Mouse (Mus musculus): ENCODE data around the gene Ahdc1. TPM values are rescaled to one million over a fixed set of nuclear protein-coding genes. Genes with fewer than 3 reads are reported as not detected.
"Not testable (repeated sequence)": the region's sequence is repeated elsewhere in the genome, so short reads cannot be mapped to it uniquely, and the experiment has no call there.

Ahdc1 gene
- polyA plus RNA-seq, 1 experiment from 2014 or later = 9.0 TPM

DNA sequence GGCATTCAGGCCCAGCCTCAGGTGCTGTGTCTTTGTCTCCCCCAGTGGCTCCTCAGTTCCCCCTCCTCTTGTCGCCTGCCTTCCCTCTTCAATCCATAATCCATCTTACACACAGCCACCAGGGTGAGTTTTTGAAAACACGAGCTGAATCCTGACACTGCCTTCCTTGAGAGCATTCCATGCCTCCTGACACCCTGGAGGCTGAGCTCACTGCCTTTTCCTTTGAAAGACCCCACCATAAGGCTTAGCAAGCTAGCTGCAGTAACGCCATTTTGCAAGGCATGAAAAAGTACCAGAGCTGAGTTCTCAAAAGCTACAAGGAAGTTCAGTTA is 84.6 kb downstream of the Ahdc1 start:
- not testable (repeated sequence) for H3K9me3 ChIP-seq; H3K36me3 ChIP-seq; DNase-seq (ENCODE audit: low spot score)
- peaks cover 47% of the 10 kb centered on the region for H3K4me1 ChIP-seq (replicated peaks)
- H3K27me3 ChIP-seq (ENCODE audit: insufficient read depth, poor library complexity, severe bottlenecking) = peaks cover 47% of the 10 kb centered on the region
- WGBS = 16% methylated on average over 3 of the region's 3 CpGs
- H3K4me3 ChIP-seq = peak overlapping the region; percentile 39
- H3K27ac ChIP-seq = peak overlapping the region; percentile 89

DNA sequence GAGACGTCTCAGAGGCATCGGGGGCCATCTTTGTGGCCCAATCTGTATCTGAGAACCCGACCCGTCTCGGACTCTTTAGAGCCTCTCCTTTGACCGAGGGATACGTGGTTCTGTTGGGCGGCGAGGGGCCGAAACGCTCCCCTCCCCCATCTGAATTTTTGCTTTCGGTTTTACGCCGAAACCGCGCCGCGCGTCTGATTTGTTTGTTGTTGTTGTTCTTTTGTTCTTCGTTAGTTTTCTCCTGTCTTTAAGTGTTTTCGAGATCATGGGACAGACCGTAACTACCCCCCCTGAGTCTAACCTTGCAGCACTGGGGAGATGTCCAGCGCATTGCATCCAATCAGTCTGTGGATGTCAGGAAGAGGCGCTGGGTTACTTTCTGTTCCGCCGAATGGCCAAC is 85.6 kb downstream of the Ahdc1 start:
- H3K36me3 ChIP-seq; DNase-seq (ENCODE audit: low spot score); H3K27ac ChIP-seq; H3K9me3 ChIP-seq: not testable (repeated sequence)
- peaks cover 39% of the 10 kb centered on the region for H3K4me1 ChIP-seq (replicated peaks)
- H3K4me3 ChIP-seq = peak overlapping the region; percentile 42
- 0% methylated on average over 17 of the region's 26 CpGs for WGBS
- peaks cover 38% of the 10 kb centered on the region for H3K27me3 ChIP-seq (ENCODE audit: insufficient read depth, poor library complexity, severe bottlenecking)

DNA sequence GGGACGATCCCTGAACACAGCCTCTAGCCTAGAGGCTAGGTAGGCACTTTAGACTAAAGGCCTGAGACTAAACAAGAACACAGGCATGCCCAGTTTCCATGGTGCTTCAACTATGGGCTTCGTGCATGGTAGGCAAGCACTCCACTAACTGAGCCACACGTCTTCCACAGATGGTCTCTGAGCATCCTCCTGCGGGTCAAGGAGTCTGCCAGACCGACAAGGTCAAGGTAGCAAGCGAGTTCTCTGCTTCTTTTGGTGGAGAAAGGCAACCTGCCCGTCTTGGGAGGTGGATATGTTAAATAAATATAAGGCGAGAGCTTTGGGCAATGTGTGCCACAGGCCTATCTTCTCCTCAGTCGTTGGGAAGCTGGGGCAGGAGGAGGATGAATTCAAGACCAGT is 90.7 kb downstream of the Ahdc1 start:
- Histone ChIP-seq H3K4me3 (no peak overlapping the region), H3K4me1 (replicated peaks) (peaks cover 14% of the 10 kb centered on the region), H3K9me3 (no peaks in the 10 kb centered on the region), H3K27me3 (ENCODE audit: insufficient read depth, poor library complexity, severe bottlenecking) (peaks cover 3% of the 10 kb centered on the region; the same call in 1 of the 2 replicates), H3K36me3 (no peaks in the 10 kb centered on the region), H3K27ac (no peak overlapping the region)
- 83% methylated on average over 9 of the region's 9 CpGs for WGBS
- DNase-seq (ENCODE audit: low spot score) = no peak

DNA sequence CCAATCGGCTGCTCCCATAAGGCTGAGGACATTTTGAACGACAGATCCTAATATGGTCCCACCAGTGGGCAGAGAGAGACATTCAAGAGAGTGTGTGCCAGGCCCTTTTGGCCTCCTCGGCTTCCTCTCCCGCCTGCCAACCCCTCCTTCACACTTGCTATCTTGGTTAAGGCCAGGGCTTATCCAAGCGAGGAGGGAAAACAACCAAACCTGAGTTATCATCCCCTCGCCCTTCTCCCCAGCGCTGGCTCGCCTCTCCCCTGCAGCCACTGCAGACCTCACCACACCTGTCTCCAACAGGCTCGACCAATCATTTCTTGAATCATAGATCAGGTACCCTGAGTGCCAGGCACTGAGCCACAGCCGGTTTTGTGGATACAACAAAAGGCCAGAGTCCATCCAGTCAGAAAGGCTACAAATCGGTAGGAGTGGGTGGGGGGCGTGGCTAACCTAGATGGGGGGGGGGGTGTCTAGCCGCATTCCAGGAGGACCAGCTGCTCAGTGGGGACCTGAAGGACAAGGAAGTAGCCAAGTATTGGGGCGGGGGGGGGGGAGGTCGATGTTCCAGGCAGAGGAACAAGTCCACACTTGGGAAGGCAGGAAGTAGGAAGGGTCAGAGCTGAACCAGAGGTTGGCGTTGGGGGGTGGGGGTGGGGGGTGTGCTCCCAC is 92.6 kb downstream of the Ahdc1 start:
- Histone ChIP-seq H3K9me3 (no peaks in the 10 kb centered on the region), H3K27ac (peak overlapping the region; percentile 72), H3K4me1 (replicated peaks) (peaks cover 26% of the 10 kb centered on the region), H3K36me3 (no peaks in the 10 kb centered on the region), H3K4me3 (peak overlapping the region; percentile 6; the same call in 1 of the 2 replicates), H3K27me3 (ENCODE audit: insufficient read depth, poor library complexity, severe bottlenecking) (peaks cover 3% of the 10 kb centered on the region; the same call in 1 of the 2 replicates)
- WGBS = 28% methylated on average over 16 of the region's 16 CpGs
- DNase-seq (ENCODE audit: low spot score) = no peak

DNA sequence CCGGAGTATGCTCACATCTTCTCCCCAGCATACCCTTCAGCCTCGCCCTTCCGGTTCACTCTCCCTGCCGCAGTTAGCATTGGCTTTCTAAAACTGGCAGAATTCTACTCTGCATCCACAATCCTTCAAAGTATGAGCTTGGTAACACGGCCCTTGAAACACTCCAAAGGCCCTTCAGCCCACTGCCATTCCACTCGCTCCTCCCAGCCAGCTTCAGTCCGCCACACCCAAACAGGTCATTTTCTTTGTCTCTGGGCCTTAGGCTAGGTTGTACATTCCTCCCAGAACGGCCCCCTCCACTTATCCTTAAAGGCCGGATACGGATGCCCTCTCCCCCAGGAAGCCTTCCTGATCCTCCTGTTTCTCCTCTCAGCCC is 93.1 kb downstream of the Ahdc1 start:
- Histone ChIP-seq H3K4me3 (0 out of 2 replicates have a peak overlapping the region, but pooled peaks have one; percentile 6), H3K36me3 (no peaks in the 10 kb centered on the region), H3K27me3 (ENCODE audit: insufficient read depth, poor library complexity, severe bottlenecking) (peaks cover 3% of the 10 kb centered on the region; the same call in 1 of the 2 replicates), H3K27ac (peak overlapping the region; percentile 72), H3K4me1 (replicated peaks) (peaks cover 31% of the 10 kb centered on the region), H3K9me3 (no peaks in the 10 kb centered on the region)
- DNase-seq (ENCODE audit: low spot score) = no peak
- 30% methylated on average over 10 of the region's 10 CpGs for WGBS

DNA sequence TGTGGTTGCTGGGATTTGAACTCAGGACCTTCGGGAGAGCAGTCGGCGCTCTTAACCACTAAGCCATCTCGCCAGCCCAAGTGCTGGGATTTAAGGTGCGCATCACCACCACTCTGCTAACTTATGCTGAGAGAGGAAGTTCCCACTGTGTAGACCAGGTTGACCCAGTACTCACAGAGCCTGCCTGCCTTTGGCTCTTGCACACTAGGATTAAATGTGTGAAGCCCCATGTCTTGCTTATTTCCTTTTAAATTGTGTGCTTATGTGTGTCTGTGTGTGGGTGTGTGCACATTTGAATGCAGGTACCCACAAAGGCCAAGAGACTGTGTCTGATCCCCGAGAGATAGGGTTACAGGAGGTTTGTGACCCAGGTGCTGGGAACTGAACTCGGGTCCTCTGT is 95.6 kb downstream of the Ahdc1 start:
- H3K4me1 ChIP-seq (replicated peaks) = peaks cover 33% of the 10 kb centered on the region
- 94% methylated on average over 7 of the region's 7 CpGs for WGBS

DNA sequence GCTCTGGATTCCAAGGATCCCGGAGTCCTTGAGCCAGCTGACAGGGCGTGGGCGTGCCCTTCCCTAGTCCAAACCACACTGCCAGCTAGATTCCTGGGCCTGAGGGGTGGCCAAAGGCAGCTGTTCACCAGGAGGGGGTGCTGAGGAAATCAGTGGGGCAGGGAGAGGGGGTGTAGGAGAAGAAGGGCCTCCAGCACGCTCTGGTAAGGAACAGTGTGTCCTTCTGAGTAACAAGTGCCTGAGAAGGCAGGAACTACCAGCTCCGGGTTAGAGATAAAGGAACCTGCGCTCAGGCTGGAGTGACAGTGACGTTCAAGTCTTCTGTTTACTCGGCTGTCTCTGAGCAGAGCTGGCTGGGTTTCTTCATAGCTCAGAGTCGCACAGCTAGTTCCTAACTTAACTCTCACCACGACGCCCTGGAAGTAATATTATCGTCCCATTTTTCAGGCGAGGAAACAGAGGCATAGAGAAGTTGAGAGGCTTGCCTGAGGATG is 96.8 kb downstream of the Ahdc1 start:
- Histone ChIP-seq H3K9me3 (no peaks in the 10 kb centered on the region), H3K4me3 (no peak overlapping the region), H3K27me3 (ENCODE audit: insufficient read depth, poor library complexity, severe bottlenecking) (no peaks in the 10 kb centered on the region), H3K27ac (peak overlapping the region; percentile 71), H3K4me1 (replicated peaks) (peaks cover 33% of the 10 kb centered on the region), H3K36me3 (no peaks in the 10 kb centered on the region)
- 54% methylated on average over 13 of the region's 13 CpGs for WGBS
- no peak for DNase-seq (ENCODE audit: low spot score)

More for the DNA sequence above, 95.6 kb downstream of the Ahdc1 start:
- Histone ChIP-seq H3K9me3 (no peaks in the 10 kb centered on the region), H3K27me3 (ENCODE audit: insufficient read depth, poor library complexity, severe bottlenecking) (peaks cover 3% of the 10 kb centered on the region; the same call in 1 of the 2 replicates), H3K4me3 (no peak overlapping the region), H3K27ac (no peak overlapping the region), H3K36me3 (no peaks in the 10 kb centered on the region)
- no peak for DNase-seq (ENCODE audit: low spot score)

DNA sequence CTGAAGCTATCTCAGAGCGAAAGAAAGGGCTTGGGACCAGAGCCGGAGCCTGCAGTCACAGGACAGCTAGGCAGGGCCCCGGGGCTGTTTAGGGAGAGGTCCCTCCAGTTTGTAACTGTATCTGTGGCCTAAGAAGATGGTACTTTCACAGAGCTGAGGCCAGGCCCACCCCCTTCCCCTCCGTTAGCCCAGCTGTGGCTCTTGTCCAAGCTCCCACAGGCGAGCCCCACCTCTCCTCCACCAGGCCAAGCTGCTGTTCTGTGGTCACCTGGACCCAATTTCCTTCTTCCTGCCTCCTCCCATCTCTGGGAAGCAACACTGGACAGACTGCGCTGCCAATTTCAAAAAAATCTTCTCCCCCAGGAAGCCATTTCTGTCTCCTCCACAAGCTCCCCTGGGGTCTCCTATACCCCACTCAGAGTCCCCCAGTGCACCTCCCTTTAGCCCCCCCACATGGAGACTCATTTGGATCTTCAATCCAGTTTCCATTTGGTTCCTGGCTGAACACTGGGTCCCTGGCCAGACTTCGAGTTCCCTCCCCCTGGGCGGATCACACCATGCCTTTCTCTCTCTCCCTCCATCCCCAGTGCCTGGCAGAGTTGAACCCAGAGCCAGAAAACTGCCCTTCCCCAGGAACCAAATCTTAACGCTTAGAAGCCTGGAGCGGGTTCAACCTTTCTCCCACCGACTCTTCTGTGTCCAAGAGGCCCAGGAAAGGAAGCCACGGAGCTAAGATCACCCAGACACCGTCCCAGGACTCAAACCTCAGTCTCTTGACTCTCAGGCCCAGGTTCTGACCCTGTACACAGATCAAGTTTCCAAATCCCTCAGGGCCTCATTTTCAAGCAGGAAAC is 97.6 kb downstream of the Ahdc1 start:
- peak overlapping the region; percentile 71 for H3K27ac ChIP-seq
- no peak overlapping the region for H3K4me3 ChIP-seq
- 66% methylated on average over 13 of the region's 13 CpGs for WGBS

DNA sequence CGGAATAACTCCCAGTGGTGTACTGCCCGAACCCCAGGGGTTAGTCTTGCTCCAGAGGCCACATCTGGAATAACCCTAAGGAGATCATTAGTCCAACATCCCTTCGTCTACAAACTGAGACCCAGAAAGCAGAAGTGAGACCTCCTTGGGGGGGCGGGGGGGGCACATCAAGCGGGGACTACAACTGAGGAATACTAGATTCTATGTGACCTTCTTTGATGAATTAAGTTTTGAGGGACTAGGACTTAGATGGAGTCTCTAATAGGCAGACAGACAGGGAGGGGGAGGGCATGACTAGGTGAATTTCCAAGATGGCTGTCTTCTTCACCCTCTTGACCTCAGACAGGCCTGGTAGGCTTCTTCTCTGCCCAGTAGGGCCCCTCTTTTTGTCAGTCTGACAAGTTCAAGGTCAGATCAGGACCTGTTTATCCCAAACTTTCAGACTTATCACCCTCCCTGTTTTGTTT is 98.3 kb downstream of the Ahdc1 start:
- Histone ChIP-seq H3K4me3 (no peak overlapping the region), H3K36me3 (no peaks in the 10 kb centered on the region), H3K4me1 (replicated peaks) (peaks cover 26% of the 10 kb centered on the region), H3K9me3 (no peaks in the 10 kb centered on the region), H3K27ac (0 out of 2 replicates have a peak overlapping the region, but pooled peaks have one; percentile 14), H3K27me3 (ENCODE audit: insufficient read depth, poor library complexity, severe bottlenecking) (no peaks in the 10 kb centered on the region)
- DNase-seq (ENCODE audit: low spot score) = no peak
- 69% methylated on average over 5 of the region's 5 CpGs for WGBS

More for the DNA sequence above, 97.6 kb downstream of the Ahdc1 start:
- Histone ChIP-seq H3K9me3 (no peaks in the 10 kb centered on the region), H3K4me1 (replicated peaks) (peaks cover 32% of the 10 kb centered on the region), H3K27me3 (ENCODE audit: insufficient read depth, poor library complexity, severe bottlenecking) (no peaks in the 10 kb centered on the region), H3K36me3 (no peaks in the 10 kb centered on the region)
- peak; percentile 23 for DNase-seq (ENCODE audit: low spot score)

DNA sequence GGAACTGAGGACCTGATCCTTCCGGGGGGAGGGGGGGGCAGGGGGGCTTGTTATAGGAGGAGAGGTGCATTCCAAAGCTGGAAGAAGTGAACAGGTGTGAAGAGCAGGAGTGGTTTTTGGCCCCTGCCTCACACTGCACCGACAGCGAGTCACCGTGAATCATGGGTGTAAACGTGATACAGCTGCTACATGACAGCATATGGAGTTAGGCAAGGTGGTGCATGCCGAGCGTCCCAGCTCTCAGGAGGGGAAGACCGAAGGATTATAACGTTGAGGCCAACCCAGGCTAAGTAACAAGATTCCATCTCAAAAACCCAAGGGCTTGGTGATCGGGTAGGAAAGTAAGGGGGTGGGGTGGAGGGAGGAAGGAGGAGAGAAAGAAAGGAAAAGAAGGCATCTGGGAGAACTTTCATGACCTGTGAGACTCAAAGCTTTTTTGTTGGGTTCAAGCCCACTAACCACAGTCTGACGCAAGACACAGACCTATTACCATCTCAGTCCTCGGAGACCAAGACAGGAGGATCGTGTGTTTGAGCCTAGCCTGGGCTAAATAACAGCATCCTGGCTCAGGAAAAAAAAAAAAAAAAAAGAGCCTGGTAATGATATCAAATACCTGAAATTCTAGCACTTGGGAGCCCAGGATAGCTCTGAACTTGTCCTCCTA is 101.2 kb downstream of the Ahdc1 start:
- 70% methylated on average over 13 of the region's 13 CpGs for WGBS
- peaks cover 45% of the 10 kb centered on the region for H3K4me1 ChIP-seq (replicated peaks)
- no peaks in the 10 kb centered on the region for H3K27me3 ChIP-seq (ENCODE audit: insufficient read depth, poor library complexity, severe bottlenecking)
- H3K4me3 ChIP-seq = no peak overlapping the region
- no peak overlapping the region for H3K27ac ChIP-seq
- no peaks in the 10 kb centered on the region for H3K9me3 ChIP-seq
- DNase-seq (ENCODE audit: low spot score) = no peak
- no peaks in the 10 kb centered on the region for H3K36me3 ChIP-seq

DNA sequence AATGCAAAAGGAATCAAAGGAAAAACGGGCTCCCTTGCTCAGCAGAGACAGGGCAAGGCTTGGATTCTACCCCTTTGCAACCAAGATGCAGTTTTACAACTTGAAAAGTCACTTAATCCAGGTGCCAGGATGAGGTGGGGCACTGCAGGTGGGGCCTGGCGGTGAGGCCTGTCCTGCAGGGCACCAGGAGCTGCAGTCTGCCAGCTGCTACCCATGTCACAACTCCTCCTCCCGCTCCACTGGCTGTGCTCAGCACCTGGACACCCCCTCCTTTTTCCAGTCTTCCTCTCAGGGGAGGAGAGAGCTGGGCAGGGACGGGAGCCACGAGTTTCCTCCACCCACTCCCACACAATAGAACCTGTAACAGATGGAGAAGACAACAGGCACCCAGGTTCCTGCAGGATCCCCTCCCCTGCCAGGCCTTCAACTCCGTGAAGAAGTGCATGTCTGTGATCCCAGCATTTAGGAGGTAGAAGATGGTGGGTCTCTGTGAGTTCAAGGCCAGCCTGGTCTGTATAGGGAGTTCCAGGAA is 102.4 kb downstream of the Ahdc1 start:
- WGBS = 66% methylated on average over 6 of the region's 6 CpGs
- no peak for DNase-seq (ENCODE audit: low spot score)
- H3K4me3 ChIP-seq = no peak overlapping the region
- H3K27me3 ChIP-seq (ENCODE audit: insufficient read depth, poor library complexity, severe bottlenecking) = no peaks in the 10 kb centered on the region
- H3K4me1 ChIP-seq (replicated peaks) = peaks cover 44% of the 10 kb centered on the region
- no peaks in the 10 kb centered on the region for H3K9me3 ChIP-seq
- H3K36me3 ChIP-seq = no peaks in the 10 kb centered on the region
- peak overlapping the region; percentile 45; the same call in 1 of the 2 replicates for H3K27ac ChIP-seq

DNA sequence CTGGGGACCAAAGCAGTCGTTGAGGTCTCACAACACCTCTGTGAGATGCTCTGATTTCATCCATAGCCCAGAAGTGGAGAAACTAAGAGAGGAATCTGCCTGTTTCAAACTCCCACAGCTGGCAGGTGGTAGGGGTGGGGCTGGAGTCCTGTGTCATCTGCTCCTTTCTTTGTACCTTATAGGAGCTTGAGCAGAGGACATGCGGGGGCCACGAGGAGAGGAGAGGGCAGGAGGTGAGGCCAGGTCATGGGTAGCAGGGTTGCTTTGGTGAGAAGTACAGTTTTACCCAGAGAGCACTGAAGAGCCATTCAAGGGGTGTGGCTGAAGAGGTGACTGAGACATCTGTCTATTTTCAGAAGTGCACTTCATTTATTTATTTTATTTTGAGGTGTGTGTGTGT is 103.7 kb downstream of the Ahdc1 start:
- H3K4me3 ChIP-seq = no peak overlapping the region
- H3K9me3 ChIP-seq = no peaks in the 10 kb centered on the region
- no peaks in the 10 kb centered on the region for H3K27me3 ChIP-seq (ENCODE audit: insufficient read depth, poor library complexity, severe bottlenecking)
- no peaks in the 10 kb centered on the region for H3K36me3 ChIP-seq
- peaks cover 35% of the 10 kb centered on the region for H3K4me1 ChIP-seq (replicated peaks)
- WGBS = 79% methylated on average over 3 of the region's 3 CpGs
- DNase-seq (ENCODE audit: low spot score) = no peak
- H3K27ac ChIP-seq = no peak overlapping the region
